Mouse (Mus musculus): ENCODE results near the gene Tmem234.

The Tmem234 gene

DNA sequence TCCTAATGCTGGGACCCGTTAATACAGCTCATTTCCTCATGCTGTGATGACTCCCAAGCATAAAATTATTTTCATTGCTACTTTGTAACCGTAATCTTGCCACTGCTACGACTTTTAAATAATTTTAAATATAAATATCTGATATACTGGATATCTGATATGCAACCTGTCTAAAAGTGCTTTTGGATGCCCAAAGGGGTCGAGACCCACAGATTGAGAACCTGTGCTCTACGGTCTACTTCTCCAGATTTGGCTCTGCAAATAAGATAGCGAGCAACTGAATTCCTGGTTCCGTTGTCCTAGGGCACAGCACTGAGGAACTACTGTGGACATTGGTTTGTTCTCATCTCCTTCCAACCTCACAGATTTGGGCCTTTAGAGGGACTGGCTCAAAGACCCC is 22.8 kb upstream of the Tmem234 start:
- in situ Hi-C loops (cut with MboI, MseI), result loop anchor here (10.0 to 25.0 kb wide), 2 partner anchors 863 to 1335 kb away; partner anchors contain the start of gene Laptm5

GRCm38 (mm10) chr4:129578466-129578865 is 22.0 kb upstream of the Tmem234 start, which contains the start of gene Fam167b:
Gene Fam167b, minus strand, starts transcription at chr4:129578549.
- in situ Hi-C loops (cut with MboI, MseI), result loop anchor here (10.0 to 25.0 kb wide), 2 partner anchors 864 to 1334 kb away; partner anchors contain the start of gene Laptm5

- in situ Hi-C loops (cut with MboI, MseI), result loop anchor here (25.0 kb wide), 1 partner anchor 1332 kb away; the partner anchor contains the start of gene Laptm5
Measured at GRCm38 (mm10) chr4:129580347-129580746, 20.1 kb upstream of the Tmem234 start.

DNA sequence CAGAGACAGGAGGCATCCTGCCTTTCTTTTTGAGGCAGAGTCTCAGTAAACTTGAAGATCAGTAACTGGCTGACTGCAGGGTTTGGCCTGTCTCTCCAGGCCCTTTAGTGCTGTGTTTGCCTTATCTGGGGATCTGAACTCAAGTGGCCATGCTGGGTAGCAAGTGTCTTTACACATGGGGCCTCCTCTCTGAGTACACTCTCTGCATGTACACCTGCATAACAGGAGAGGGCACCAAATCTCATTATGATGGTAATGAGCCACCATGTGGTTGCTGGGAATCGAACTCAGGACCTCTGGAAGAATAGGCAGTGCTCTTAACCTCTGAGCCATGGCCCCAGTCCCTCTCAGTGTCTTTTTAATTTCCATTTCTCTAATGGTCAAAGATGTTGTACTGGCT is 18.2 kb upstream of the Tmem234 start:
- in situ Hi-C loops (cut with MboI, MseI), result loop anchor here (25.0 kb wide), 1 partner anchor 1330 kb away; the partner anchor contains the start of gene Laptm5

DNA sequence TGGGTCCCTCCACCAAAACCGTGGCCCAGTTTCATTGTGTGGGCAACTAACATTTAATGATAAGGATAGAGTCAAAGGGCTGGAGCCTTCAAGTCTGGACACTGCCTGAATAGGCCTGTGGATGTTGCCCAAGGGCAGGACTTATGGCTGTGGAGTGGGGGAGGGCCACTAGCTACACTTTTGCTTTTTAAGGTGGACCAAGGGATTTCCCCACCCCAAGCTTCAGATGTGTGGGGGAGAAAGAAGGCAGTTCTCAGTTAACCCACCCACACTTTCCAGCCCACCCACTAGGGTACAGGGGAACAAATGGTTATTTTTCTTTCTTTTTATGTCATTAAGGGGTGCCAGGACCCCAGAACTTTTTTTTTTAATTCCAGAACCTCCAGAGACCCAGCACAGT is 16.1 kb upstream of the Tmem234 start:
- in situ Hi-C loops (cut with MboI, MseI), result loop anchor here (25.0 kb wide), 1 partner anchor 1328 kb away; the partner anchor contains the start of gene Laptm5

- in situ Hi-C loops (cut with MboI, MseI), result loop anchor here (25.0 kb wide), 1 partner anchor 1327 kb away; the partner anchor contains the start of gene Laptm5
Measured at GRCm38 (mm10) chr4:129584884-129585608, 15.4 kb upstream of the Tmem234 start.

DNA sequence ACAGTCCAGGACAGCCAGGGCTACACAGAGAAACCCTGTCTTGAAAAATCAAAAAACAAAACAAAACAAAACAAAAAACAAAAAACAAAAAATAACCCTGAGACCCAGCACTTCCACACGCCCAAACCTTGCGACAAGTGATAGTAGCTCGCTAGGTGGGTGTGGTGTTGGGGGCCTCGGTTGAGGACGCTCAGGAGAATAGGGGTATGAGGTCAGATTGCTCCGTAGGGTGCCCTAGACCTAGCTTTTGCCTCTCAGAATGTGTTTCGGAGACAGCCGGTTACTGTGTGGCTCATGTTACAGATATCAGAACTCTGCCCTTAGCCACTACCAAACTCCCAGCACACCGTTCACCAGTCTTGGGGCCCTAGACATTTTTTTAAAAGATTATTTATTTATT is 14.7 kb upstream of the Tmem234 start:
- in situ Hi-C loops (cut with MboI, MseI), result loop anchor here (25.0 kb wide), 1 partner anchor 1327 kb away; the partner anchor contains the start of gene Laptm5

DNA sequence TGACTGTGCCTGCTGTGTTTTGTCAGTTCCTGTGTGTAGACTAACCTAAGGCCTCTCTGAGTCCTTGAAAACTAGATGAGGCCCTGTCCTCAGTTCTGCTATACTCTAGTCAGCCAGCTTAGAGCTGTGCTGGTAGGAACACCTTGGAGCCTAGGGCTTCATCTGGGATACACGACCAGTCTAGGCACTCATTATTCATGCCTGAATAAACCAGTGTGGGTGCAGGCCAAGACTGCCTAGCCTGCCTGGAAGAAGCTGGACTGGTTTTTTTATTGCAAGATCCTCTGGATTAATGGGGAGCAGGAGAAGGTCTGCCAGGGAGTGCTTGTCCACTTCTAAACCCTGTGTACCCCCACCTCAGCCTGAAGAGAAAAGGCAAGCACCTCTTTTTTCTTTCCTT is 13.5 kb upstream of the Tmem234 start:
- in situ Hi-C loops (cut with MboI, MseI), result loop anchor here (25.0 kb wide), 1 partner anchor 1325 kb away; the partner anchor contains the start of gene Laptm5

- in situ Hi-C loops (cut with MboI, MseI), result loop anchor here (25.0 kb wide), 1 partner anchor 1323 kb away; the partner anchor contains the start of gene Laptm5
Measured at GRCm38 (mm10) chr4:129588865-129589264, 11.6 kb upstream of the Tmem234 start.

DNA sequence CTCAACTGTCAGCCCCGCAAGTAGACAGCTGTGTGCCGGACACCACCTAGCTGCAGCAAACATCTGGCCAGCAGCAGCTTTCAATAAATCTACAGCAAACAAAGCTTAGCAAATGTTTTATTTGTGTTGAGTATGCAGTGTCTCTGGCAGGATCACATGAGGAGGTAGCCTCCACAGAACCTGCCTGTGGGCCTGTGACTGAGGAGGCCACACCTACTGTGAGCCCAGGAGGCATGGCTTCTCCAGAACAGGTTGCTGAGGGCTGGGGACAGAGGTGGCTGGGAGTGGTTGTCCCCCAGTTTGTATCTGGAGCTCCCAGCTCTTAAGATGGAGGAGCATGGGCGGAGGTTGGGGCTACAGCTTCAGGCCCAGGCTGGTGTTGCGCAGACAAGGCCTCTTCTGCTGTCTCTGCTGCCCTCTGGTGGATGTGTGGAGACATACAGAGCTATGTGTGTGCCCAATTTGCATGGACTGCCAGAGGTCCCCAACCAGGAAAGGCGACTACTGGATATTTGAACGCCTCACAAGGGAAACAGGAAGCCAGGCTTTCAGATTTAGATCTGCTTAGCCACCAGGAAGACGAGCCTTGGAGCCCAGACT is 8.1 kb downstream of the Tmem234 start:
- in situ Hi-C loops (cut with MboI, MseI), result no loop called here

DNA sequence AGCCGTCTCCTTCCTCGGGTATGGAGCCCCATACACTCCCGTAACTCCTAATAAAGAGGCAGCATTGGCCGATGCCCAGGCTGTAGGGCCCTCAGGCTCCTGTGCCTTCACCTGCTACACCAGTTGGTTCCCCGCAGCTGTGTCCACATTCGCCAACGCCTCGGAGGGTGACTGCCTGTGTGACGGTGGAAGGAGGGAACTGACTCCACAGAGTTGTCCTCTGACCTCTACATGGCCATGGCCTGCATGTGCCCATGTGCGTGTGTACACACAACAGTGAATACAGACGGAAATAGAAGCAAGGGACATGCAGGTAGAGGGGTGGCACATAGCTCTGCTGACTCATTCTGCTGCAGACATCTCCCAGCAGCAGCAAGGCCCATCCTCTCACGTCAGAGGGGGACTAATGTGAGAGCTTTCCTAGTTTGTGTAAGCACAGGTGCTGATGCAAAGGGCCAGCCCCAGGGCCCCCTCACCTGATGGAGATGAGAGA is 8.7 kb downstream of the Tmem234 start:
- in situ Hi-C loops (cut with MboI, MseI), result no loop called here

DNA sequence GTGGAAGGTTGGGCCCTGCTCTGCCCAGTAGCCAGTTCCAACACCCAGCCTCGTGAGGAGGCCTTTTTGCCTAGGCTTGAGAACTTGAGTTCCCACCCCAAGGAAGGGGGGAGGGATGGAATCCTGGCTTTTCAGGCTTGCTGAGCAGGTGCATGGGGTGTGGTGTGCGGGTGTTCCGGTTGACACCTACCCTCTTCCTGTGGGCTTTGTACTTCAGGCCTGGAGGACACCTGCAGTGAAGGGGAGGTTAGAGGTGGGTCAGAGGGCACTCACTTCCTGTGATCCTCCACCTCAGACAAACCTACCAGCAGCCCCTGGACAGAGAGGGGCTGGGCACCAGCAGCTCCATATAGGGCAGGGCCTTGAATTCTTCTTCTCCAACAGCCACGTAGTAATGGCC is 9.6 kb downstream of the Tmem234 start:
- in situ Hi-C loops (cut with MboI, MseI), result no loop called here

GRCm38 (mm10) chr4:129610472-129610871 is 10.0 kb downstream of the Tmem234 start:
- in situ Hi-C loops (cut with MboI, MseI), result no loop called here

- in situ Hi-C loops (cut with MboI, MseI), result no loop called here
Measured at GRCm38 (mm10) chr4:129614093-129614492, 13.6 kb downstream of the Tmem234 start, which contains the start of gene Dcdc2b. Gene Dcdc2b, minus strand, starts transcription at chr4:129614257.

DNA sequence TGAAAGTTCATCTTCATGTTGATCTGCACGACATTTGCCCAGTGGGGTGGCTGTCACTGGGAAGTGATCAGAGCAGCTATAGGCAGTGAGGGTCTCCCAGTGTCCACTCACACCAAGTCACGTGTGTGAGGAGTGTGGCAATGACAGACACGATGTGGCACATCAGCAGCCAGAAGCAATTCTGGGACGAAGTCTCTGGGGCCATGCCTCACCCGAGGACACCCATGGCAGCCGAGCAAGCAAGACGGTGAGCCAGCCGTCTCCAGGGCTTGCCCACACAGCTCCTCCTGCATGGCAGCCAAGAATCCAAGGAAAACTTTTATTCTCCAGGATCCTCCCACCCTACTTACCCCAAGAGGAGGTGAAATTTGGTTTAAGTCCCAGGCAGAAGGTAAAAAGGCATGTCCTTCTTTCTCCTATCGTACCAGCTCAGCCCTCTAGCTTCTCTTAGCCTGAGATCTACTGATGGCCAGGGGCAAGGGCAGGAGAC is 15.4 kb downstream of the Tmem234 start:
- in situ Hi-C loops (cut with MboI, MseI), result no loop called here

DNA sequence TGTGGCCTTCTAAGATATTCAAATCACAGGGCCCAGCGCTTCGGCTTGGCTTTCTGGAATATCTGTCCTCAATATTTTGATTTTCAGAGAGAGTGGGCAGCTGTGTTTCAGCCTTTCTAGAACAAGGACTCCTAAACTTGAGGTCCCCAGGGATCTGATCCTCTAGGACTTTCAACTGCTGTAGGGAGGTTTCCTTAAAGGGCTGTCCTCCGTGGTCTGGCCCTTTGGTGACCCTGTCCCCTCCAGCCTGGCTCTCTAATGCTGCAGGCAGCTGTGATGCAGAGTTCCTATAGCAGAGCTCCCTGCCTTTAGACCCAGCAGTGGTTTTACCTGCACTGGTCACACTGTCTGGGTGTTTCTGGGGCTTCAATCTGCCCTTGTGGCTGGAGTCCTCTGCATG is 16.2 kb downstream of the Tmem234 start:
- in situ Hi-C loops (cut with MboI, MseI), result no loop called here

DNA sequence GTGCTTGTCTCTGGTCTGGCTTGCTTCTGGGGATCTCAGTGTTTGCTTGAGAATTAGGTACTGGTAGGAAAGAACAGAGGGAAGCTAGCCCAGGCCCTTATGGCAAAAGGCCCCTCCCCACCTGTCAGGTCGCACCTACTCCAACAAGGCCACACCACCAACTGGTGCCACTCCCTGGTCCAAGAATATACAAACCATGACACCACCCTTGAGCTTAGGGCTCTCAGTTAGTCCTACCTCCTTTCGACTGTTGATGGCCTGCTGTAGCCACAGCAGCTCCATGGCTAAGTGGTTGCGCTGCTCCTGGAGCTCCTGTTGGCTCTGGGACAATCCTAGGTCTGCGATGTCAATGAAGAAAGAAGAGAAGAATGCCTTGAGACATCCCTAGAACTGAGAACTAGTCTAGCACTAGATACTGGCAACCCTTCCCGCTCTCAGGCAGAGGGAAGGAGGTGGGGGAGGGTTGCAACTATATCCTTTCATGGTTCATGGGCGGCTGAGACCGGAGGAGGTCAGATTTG is 16.7 kb downstream of the Tmem234 start:
- in situ Hi-C loops (cut with MboI, MseI), result no loop called here

DNA sequence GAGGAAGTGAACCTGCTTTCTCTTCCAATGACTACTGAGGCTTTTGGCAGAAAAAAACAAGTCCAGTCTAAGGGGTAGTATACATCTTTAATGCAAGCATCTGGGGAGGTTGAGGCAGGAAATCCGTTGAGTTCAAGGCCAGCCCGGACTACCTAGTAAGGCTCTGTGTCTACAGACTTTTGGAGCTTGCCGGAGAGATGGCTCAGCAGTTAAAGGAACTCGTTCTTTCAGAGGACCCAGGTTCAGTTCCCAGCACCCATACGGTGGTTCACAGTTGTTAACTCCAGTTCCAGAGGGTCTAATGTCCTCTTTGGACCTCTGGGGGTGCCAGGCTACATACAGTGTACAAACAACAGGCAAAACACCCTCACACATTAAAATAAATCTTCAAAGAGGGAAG is 17.6 kb downstream of the Tmem234 start:
- in situ Hi-C loops (cut with MboI, MseI), result no loop called here

GRCm38 (mm10) chr4:129618786-129619691 is 18.6 kb downstream of the Tmem234 start, which contains the start of gene Iqcc:
Gene Iqcc, minus strand, starts transcription at chr4:129619099.
- in situ Hi-C loops (cut with MboI, MseI), result no loop called here

DNA sequence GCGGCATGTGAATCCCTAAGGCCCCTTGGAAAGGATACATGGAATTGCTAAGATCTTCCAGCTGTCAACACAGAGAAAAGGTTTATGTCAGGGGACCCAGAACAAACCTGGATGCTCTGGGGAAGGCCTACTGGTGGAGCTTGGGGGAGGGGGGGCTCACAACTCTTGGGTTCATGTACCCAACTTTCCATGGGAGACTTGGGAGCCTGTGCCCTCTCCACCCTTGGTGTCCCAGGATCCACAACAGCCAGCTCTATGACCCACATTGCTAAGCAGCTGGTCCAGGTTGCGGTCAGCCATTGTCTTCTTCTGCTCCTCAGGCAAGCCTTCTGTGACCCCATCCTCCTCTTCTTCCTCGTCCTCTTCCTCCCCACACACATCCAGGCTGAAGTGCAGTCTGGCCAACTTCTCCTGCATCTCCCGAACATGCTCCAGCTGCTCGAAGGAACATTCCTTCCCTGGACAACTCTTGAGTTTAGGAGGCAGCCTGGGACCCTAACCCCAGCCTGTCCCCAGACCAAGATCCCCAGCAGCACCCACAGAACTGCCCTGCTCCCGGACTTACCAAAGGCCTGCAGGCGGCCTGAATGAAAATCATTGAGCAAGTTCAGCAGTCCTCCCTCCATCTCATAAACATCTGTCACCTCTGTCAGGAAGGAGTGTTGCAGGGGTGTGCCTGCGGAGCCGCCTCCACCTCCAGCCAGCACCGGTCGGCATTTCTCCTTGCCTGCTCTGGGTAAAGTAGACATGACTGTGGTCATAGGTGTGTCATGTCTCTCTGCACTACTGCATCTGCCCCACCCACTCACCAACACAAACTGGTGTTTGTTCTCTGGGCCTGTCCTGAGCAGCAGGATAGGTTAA is 20.2 kb downstream of the Tmem234 start:
- in situ Hi-C loops (cut with MboI, MseI), result loop anchor here (5.0 kb wide), 1 partner anchor 63 kb away; no protein-coding TSS in a partner anchor

Data from T-helper 2 cell (primary cell).